Mouse (Mus musculus) heart, adult 2 months (tissue): ENCODE data around the gene Rasa3. TPM values are rescaled to one million over a fixed set of nuclear protein-coding genes. Genes with fewer than 3 reads are reported as not detected.

ENCODE experiments used
- DNase-seq, 2 experiments: peaks; one replicate each; pipeline ENCODE4 v3.0.0; 2021
- H3K27ac ChIP-seq: fragments of 200-600 bp; 2 replicates; pipeline ENCODE4 v1.8.1; 2022
- H3K27me3 ChIP-seq: fragments of 200-500 bp; 2 replicates; pipeline ENCODE4 v1.6.1; 2012; ENCODE audit warnings: mild to moderate bottlenecking, low read length, inconsistent platforms, mixed read lengths; ENCODE audit not compliant: control insufficient read depth, insufficient read depth
- H3K36me3 ChIP-seq: fragments of 200-500 bp; 2 replicates; pipeline ENCODE4 v1.6.1; 2012; ENCODE audit warnings: low read length, inconsistent platforms; ENCODE audit not compliant: control insufficient read depth, insufficient read depth
- H3K4me1 ChIP-seq: fragments of 200-500 bp; 2 replicates; pipeline ENCODE4 v1.6.1; 2011; ENCODE audit warnings: low read length; ENCODE audit not compliant: control insufficient read depth, insufficient read depth
- H3K4me3 ChIP-seq: fragments of 200-600 bp; 2 replicates; pipeline ENCODE4 v1.8.1; 2022
- H3K79me2 ChIP-seq: fragments of 200-500 bp; replicated peaks from 2 replicates; pipeline ENCODE4 v1.6.1; 2012; ENCODE audit warnings: mild to moderate bottlenecking, inconsistent platforms, low read length, moderate library complexity, mixed read lengths; ENCODE audit not compliant: control insufficient read depth, insufficient read depth
- H3K9ac ChIP-seq: fragments of 200-500 bp; 2 replicates; pipeline ENCODE4 v1.6.1; 2012; ENCODE audit warnings: low read depth, mild to moderate bottlenecking, control low read depth, inconsistent platforms, low read length, mixed read lengths
- CTCF ChIP-seq: fragments of 200-600 bp; IDR thresholded peaks from 2 replicates; pipeline ENCODE4 v1.8.1; 2022; ENCODE audit warnings: antibody characterized with exemption, mild to moderate bottlenecking, moderate library complexity
- EP300 ChIP-seq: fragments of 200-500 bp; IDR thresholded peaks from 2 replicates; pipeline ENCODE4 v1.6.1; 2011; ENCODE audit warnings: low read depth, low read length, control low read depth; ENCODE audit not compliant: insufficient read depth
- POLR2A ChIP-seq: fragments of 200-500 bp; IDR thresholded peaks from 2 replicates; pipeline ENCODE4 v1.6.1; 2011; ENCODE audit warnings: mild to moderate bottlenecking, low read depth, low read length, control low read depth; ENCODE audit not compliant: insufficient read depth
- WGBS: fragments of 180-500 bp; shearing (Covaris S2); methylation state at CpG from one replicate; pipeline ENCODE4 v1.1.7; 2018; 5-methylcytosine and 5-hydroxymethylcytosine counted together
- intact Hi-C: fragments of 180-260 bp; cut with DNase I; formaldehyde crosslinking; loops from one replicate; pipeline ENCODE4 v1.15.1; 2025
- polyA plus RNA-seq: library from polyadenylated mRNA; depleted of rRNA; stranded (reverse); fragments of >200 nt; gene quantifications from 2 replicates; pipeline ENCODE4 v1.2.3, GENCODE M21; 2012
- total RNA-seq, 2 experiments: library from RNA; stranded (reverse); gene quantifications; 2 replicates each; pipeline ENCODE4 v1.2.3; 2021

Rasa3 gene
- total and polyA plus RNA-seq, 3 experiments: 14.6 to 16.9 (median 16.5) TPM

- Histone ChIP-seq H3K36me3 (no peaks in the 10 kb centered on the region), H3K4me1 (peaks cover 3% of the 10 kb centered on the region; the same call in 1 of the 2 replicates), H3K4me3 (no peak overlapping the region), H3K27ac (no peak overlapping the region), H3K9ac (no peak overlapping the region), H3K79me2 (no peaks in the 10 kb centered on the region), H3K27me3 (no peaks in the 10 kb centered on the region)
- DNase-seq: no peak
- WGBS: 73% methylated on average over 8 of the region's 8 CpGs
- TF ChIP-seq EP300: no peak
- no peak for TF ChIP-seq POLR2A
- no peak for TF ChIP-seq CTCF
- intact Hi-C loops: no loop called here
Observed at GRCm38 (mm10) chr8:13697196-13697595, 19.8 kb upstream of the Rasa3 start.

DNA sequence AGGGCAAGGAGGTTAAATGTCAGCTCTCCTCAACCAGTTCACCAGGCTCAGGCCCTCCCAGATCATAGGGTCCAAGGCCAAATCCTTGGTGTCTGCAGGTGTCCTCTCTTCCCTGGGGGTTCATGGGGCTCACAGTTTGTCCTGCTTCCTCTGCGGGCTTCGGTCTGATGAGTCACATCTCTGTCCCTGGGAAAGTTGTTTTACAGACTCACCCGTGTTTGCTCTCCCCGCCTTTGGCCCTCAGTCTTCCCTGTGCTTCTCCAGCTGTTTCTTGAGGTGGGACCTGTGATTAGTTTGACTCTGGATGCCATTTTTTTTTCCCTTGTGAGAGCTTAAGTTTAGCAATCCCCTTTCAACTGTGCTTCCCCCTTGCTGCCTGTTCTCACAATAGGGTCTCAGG is 18.8 kb upstream of the Rasa3 start:
- Histone ChIP-seq H3K4me1 (peaks cover 3% of the 10 kb centered on the region; the same call in 1 of the 2 replicates), H3K27ac (no peak overlapping the region), H3K4me3 (no peak overlapping the region), H3K36me3 (no peaks in the 10 kb centered on the region), H3K27me3 (no peaks in the 10 kb centered on the region), H3K79me2 (no peaks in the 10 kb centered on the region), H3K9ac (no peak overlapping the region)
- no peak for DNase-seq
- WGBS: 58% methylated on average over 4 of the region's 4 CpGs
- intact Hi-C loops: no loop called here
- TF ChIP-seq EP300 (no peak), CTCF (no peak), POLR2A (no peak)

DNA sequence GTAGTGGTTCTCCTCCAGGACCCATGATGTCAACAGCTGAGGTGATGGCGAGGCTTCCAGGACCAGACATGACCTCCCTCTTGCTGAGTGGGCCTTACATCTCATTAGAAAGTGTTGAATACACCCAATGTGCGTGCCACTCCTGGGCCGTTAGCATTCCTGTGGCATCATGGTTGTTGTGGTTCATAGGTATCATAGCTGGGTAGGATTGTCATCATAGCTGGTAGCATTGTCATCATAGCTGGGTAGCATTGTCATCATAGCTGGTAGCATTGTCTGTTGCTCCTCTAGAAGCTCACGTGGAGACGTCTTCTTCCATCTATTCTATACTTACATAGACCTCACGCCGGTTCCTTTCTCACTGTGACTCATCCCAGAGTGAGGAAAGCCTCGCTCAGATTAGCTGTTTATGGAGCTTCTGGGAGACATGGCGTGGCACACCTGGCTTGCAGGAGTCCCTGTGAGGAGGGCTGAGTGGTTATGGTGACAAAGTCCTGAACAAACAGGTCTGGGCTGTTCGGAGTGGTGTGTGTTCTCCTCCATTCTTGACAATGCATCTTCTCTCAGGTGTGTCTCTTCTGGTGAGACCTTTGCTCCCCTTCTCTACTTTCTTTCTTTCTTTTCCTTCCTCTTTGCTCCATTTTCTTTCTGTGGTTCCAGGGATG is 17.9 kb upstream of the Rasa3 start:
- Histone ChIP-seq H3K4me3 (no peak overlapping the region), H3K27me3 (no peaks in the 10 kb centered on the region), H3K36me3 (no peaks in the 10 kb centered on the region), H3K4me1 (peaks cover 3% of the 10 kb centered on the region; the same call in 1 of the 2 replicates), H3K79me2 (no peaks in the 10 kb centered on the region), H3K27ac (no peak overlapping the region), H3K9ac (no peak overlapping the region)
- intact Hi-C loops: no loop called here
- DNase-seq: no peak
- WGBS: 92% methylated on average over 10 of the region's 10 CpGs
- TF ChIP-seq POLR2A (no peak), CTCF (no peak), EP300 (no peak)

DNA sequence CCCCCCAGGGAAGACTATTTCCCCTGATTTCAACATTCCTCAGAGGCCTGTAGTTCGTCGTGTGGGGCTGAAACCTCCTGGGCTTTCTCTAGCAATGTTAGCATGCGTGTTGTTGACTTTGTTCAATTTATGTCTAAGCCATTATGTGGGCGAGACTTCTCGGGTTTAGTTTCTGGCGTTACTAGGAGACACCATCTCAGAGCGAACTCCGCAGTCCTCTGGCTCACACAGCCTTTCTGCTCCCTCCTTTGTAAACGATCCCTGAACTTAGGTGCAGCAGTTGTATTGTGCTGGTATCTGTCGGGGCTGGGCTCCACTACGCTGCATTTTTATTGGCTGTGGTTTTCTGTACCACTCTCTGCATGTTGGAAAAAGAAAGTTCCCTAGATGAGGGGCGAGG is 17.3 kb upstream of the Rasa3 start:
- no peak overlapping the region for H3K4me3 ChIP-seq
- peaks cover 3% of the 10 kb centered on the region; the same call in 1 of the 2 replicates for H3K4me1 ChIP-seq
- no peak for TF ChIP-seq CTCF
- TF ChIP-seq POLR2A: no peak
- no peak for TF ChIP-seq EP300
- 67% methylated on average over 12 of the region's 12 CpGs for WGBS
- no peak overlapping the region for H3K27ac ChIP-seq
- no peak for DNase-seq
- H3K27me3 ChIP-seq: no peaks in the 10 kb centered on the region
- intact Hi-C loops: no loop called here
- no peaks in the 10 kb centered on the region for H3K79me2 ChIP-seq
- H3K36me3 ChIP-seq: no peaks in the 10 kb centered on the region
- H3K9ac ChIP-seq: no peak overlapping the region

GRCm38 (mm10) chr8:13692302-13693066 is 15.1 kb upstream of the Rasa3 start:
- intact Hi-C loops: no loop called here
- Histone ChIP-seq H3K36me3 (no peaks in the 10 kb centered on the region), H3K27ac (no peak overlapping the region), H3K9ac (no peak overlapping the region), H3K4me3 (no peak overlapping the region), H3K79me2 (no peaks in the 10 kb centered on the region), H3K4me1 (peaks cover under 1% of the 10 kb centered on the region), H3K27me3 (no peaks in the 10 kb centered on the region)
- DNase-seq: no peak
- WGBS: 89% methylated on average over 10 of the region's 10 CpGs
- no peak for TF ChIP-seq POLR2A
- no peak for TF ChIP-seq CTCF
- no peak for TF ChIP-seq EP300

DNA sequence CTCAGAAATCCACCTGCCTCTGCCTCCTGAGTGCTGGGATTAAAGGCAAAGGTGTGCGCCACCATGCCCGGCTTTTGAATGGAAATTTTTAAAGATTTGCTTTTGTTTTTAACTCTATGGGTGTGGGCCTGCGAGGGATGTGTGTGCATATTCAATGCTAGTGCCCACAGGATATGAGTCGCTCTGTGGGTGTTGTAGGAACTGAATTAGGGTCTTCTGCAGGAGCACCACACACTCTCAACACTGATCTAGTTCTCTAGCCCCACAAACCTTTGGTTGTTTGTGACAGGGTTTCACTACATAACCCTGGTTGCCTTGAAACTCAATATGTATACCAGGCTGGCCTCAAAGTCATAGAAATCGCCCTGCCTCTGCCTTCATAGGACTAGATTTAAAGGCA is 11.9 kb upstream of the Rasa3 start:
- WGBS: 88% methylated on average over 5 of the region's 5 CpGs
- Histone ChIP-seq H3K36me3 (no peaks in the 10 kb centered on the region), H3K4me1 (no peaks in the 10 kb centered on the region; the same call in none of the 2 replicates), H3K27me3 (no peaks in the 10 kb centered on the region), H3K27ac (no peak overlapping the region), H3K9ac (no peak overlapping the region), H3K79me2 (no peaks in the 10 kb centered on the region), H3K4me3 (no peak overlapping the region)
- no peak for DNase-seq
- no peak for TF ChIP-seq CTCF
- no peak for TF ChIP-seq POLR2A
- no peak for TF ChIP-seq EP300
- intact Hi-C loops: no loop called here
